Mouse (Mus musculus): ENCODE data around the gene Csnk1g1. TPM values are rescaled to one million over a fixed set of nuclear protein-coding genes. Genes with fewer than 3 reads are reported as not detected.
A peak's percentile ranks its signal among the peaks of the same experiment; 100 is the strongest.

The Csnk1g1 gene
- polyA plus RNA-seq, 1 experiment from 2014 or later = 12.1 TPM

- Histone ChIP-seq H3K4me3 (replicated peaks) (peak overlapping the region; percentile 82), H3K36me3 (peaks cover 28% of the 10 kb centered on the region), H3K9ac (peak overlapping the region; percentile 79), H3K4me2 (replicated peaks) (peak overlapping the region; percentile 70), H3K9me3 (no peaks in the 10 kb centered on the region), H3K4me1 (replicated peaks) (peaks cover 18% of the 10 kb centered on the region), H3K27me3 (replicated peaks) (no peaks in the 10 kb centered on the region), H3K27ac (no peak overlapping the region)
- whole genome bisulfite sequencing = 22% methylated on average over 4 of the region's 4 CpGs
- ATAC-seq = no peak
Observed at GRCm38 (mm10) chr9:66060986-66061385, 152.3 kb downstream of the Csnk1g1 start.

- Histone ChIP-seq H3K9ac (0 out of 2 replicates have a peak overlapping the region, but pooled peaks have one; percentile 79), H3K4me1 (replicated peaks) (peaks cover 18% of the 10 kb centered on the region), H3K9me3 (no peaks in the 10 kb centered on the region), H3K4me2 (replicated peaks) (peak overlapping the region; percentile 70), H3K4me3 (replicated peaks) (0 out of 2 replicates have a peak overlapping the region, but pooled peaks have one; percentile 82), H3K27ac (no peak overlapping the region), H3K27me3 (replicated peaks) (no peaks in the 10 kb centered on the region), H3K36me3 (peaks cover 34% of the 10 kb centered on the region)
- WGBS = 77% methylated on average over 3 of the region's 3 CpGs
- no peak for ATAC-seq
Observed at GRCm38 (mm10) chr9:66061656-66062055, 152.9 kb downstream of the Csnk1g1 start.

GRCm38 (mm10) chr9:66063446-66063845 lies 154.7 kb downstream of the Csnk1g1 start:
- Histone ChIP-seq H3K4me3 (replicated peaks) (no peak overlapping the region), H3K36me3 (peaks cover 34% of the 10 kb centered on the region), H3K9ac (no peak overlapping the region), H3K27me3 (replicated peaks) (peaks cover 9% of the 10 kb centered on the region), H3K4me2 (replicated peaks) (no peak overlapping the region), H3K27ac (no peak overlapping the region), H3K9me3 (no peaks in the 10 kb centered on the region), H3K4me1 (replicated peaks) (peaks cover 18% of the 10 kb centered on the region)
- no peak for ATAC-seq
- WGBS = 96% methylated on average over 3 of the region's 3 CpGs

- Histone ChIP-seq H3K4me2 (replicated peaks) (no peak overlapping the region), H3K4me3 (replicated peaks) (no peak overlapping the region), H3K9me3 (no peaks in the 10 kb centered on the region), H3K9ac (no peak overlapping the region), H3K27ac (no peak overlapping the region), H3K36me3 (peaks cover 34% of the 10 kb centered on the region), H3K27me3 (replicated peaks) (peaks cover 18% of the 10 kb centered on the region), H3K4me1 (replicated peaks) (peaks cover 20% of the 10 kb centered on the region)
- no peak for ATAC-seq
- WGBS = 94% methylated on average over 11 of the region's 11 CpGs
Observed at GRCm38 (mm10) chr9:66064316-66064715, 155.6 kb downstream of the Csnk1g1 start.

- Histone ChIP-seq H3K9ac (no peak overlapping the region), H3K4me3 (replicated peaks) (no peak overlapping the region), H3K36me3 (peaks cover 34% of the 10 kb centered on the region), H3K27me3 (replicated peaks) (peaks cover 21% of the 10 kb centered on the region), H3K27ac (no peak overlapping the region), H3K9me3 (no peaks in the 10 kb centered on the region), H3K4me1 (replicated peaks) (peaks cover 14% of the 10 kb centered on the region), H3K4me2 (replicated peaks) (no peak overlapping the region)
- WGBS = 86% methylated on average over 3 of the region's 3 CpGs
- no peak for ATAC-seq
Observed at GRCm38 (mm10) chr9:66066791-66067190, 158.1 kb downstream of the Csnk1g1 start.

GRCm38 (mm10) chr9:66067542-66067941 lies 158.8 kb downstream of the Csnk1g1 start:
- peak; percentile 16; the same call in 1 of the 2 replicates for ATAC-seq
- H3K4me1 ChIP-seq (replicated peaks) = peaks cover 14% of the 10 kb centered on the region
- H3K4me3 ChIP-seq (replicated peaks) = no peak overlapping the region
- H3K9ac ChIP-seq = no peak overlapping the region
- peaks cover 32% of the 10 kb centered on the region for H3K36me3 ChIP-seq
- H3K27ac ChIP-seq = no peak overlapping the region
- peaks cover 21% of the 10 kb centered on the region for H3K27me3 ChIP-seq (replicated peaks)
- 37% methylated on average over 5 of the region's 5 CpGs for WGBS
- H3K4me2 ChIP-seq (replicated peaks) = no peak overlapping the region
- H3K9me3 ChIP-seq = no peaks in the 10 kb centered on the region

- 72% methylated on average over 4 of the region's 4 CpGs for WGBS
- H3K4me3 ChIP-seq (replicated peaks) = no peak overlapping the region
- no peaks in the 10 kb centered on the region for H3K9me3 ChIP-seq
- no peak overlapping the region for H3K9ac ChIP-seq
- peaks cover 27% of the 10 kb centered on the region for H3K36me3 ChIP-seq
- H3K4me1 ChIP-seq (replicated peaks) = peaks cover 14% of the 10 kb centered on the region
- no peak overlapping the region for H3K27ac ChIP-seq
- H3K27me3 ChIP-seq (replicated peaks) = peaks cover 21% of the 10 kb centered on the region
- no peak for ATAC-seq
- H3K4me2 ChIP-seq (replicated peaks) = no peak overlapping the region
Observed at GRCm38 (mm10) chr9:66068056-66068455, 159.3 kb downstream of the Csnk1g1 start.

GRCm38 (mm10) chr9:66068971-66069391 lies 160.3 kb downstream of the Csnk1g1 start:
- 2% methylated on average over 30 of the region's 30 CpGs for WGBS
- Histone ChIP-seq H3K4me2 (replicated peaks) (peak overlapping the region; percentile 94), H3K36me3 (peaks cover 21% of the 10 kb centered on the region), H3K4me1 (replicated peaks) (peaks cover 14% of the 10 kb centered on the region), H3K9me3 (no peaks in the 10 kb centered on the region), H3K27me3 (replicated peaks) (peaks cover 21% of the 10 kb centered on the region), H3K9ac (peak overlapping the region; percentile 44), H3K27ac (no peak overlapping the region), H3K4me3 (replicated peaks) (peak overlapping the region; percentile 46)
- ATAC-seq = peak; percentile 50

GRCm38 (mm10) chr9:66069583-66069982 lies 160.9 kb downstream of the Csnk1g1 start, which contains the start of gene Snx22:
TSS of gene Snx22 (minus strand) at chr9:66069719.
- Histone ChIP-seq H3K9ac (peak within 1 kb of the TSS; percentile 44), H3K4me2 (replicated peaks) (peak within 1 kb of the TSS; percentile 94), H3K27ac (no peak within 1 kb of the TSS), H3K36me3 (peaks cover 15% of the 10 kb centered on the region), H3K9me3 (no peaks in the 10 kb centered on the region), H3K4me1 (replicated peaks) (peaks cover 14% of the 10 kb centered on the region), H3K4me3 (replicated peaks) (peak within 1 kb of the TSS; percentile 46), H3K27me3 (replicated peaks) (peaks cover 21% of the 10 kb centered on the region)
- under 1% methylated on average over 22 of the region's 22 CpGs for WGBS
- ATAC-seq = peak; percentile 98

- Histone ChIP-seq H3K9ac (no peak overlapping the region), H3K4me1 (replicated peaks) (peaks cover 14% of the 10 kb centered on the region)
- WGBS = 77% methylated on average over 5 of the region's 5 CpGs
Observed at GRCm38 (mm10) chr9:66070151-66070550, 161.4 kb downstream of the Csnk1g1 start.

GRCm38 (mm10) chr9:66072754-66073153 lies 164.0 kb downstream of the Csnk1g1 start:
- H3K4me2 ChIP-seq (replicated peaks) = no peak overlapping the region
- H3K27ac ChIP-seq = no peak overlapping the region
- H3K9ac ChIP-seq = no peak overlapping the region
- H3K9me3 ChIP-seq = no peaks in the 10 kb centered on the region
- H3K27me3 ChIP-seq (replicated peaks) = peaks cover 17% of the 10 kb centered on the region
- no peak for ATAC-seq
- no peak overlapping the region for H3K4me3 ChIP-seq (replicated peaks)
- no peaks in the 10 kb centered on the region for H3K36me3 ChIP-seq
- H3K4me1 ChIP-seq (replicated peaks) = peaks cover 14% of the 10 kb centered on the region
- 83% methylated on average over 7 of the region's 7 CpGs for WGBS

More at GRCm38 (mm10) chr9:66070151-66070550, 161.4 kb downstream of the Csnk1g1 start:
- H3K4me3 ChIP-seq (replicated peaks) = no peak overlapping the region
- no peak overlapping the region for H3K4me2 ChIP-seq (replicated peaks)
- ATAC-seq = no peak
- H3K36me3 ChIP-seq = peaks cover 15% of the 10 kb centered on the region
- H3K9me3 ChIP-seq = no peaks in the 10 kb centered on the region
- H3K27ac ChIP-seq = no peak overlapping the region
- peaks cover 21% of the 10 kb centered on the region for H3K27me3 ChIP-seq (replicated peaks)

GRCm38 (mm10) chr9:66078072-66078471 lies 169.3 kb downstream of the Csnk1g1 start:
- H3K27ac ChIP-seq = no peak overlapping the region
- no peak overlapping the region for H3K4me3 ChIP-seq (replicated peaks)
- H3K9me3 ChIP-seq = no peaks in the 10 kb centered on the region
- WGBS = 57% methylated on average over 3 of the region's 3 CpGs
- H3K9ac ChIP-seq = no peak overlapping the region
- peak overlapping the region; percentile 30; the same call in 1 of the 2 replicates for H3K4me2 ChIP-seq (replicated peaks)
- ATAC-seq = no peak
- no peaks in the 10 kb centered on the region for H3K36me3 ChIP-seq
- peaks cover 5% of the 10 kb centered on the region; the same call in 1 of the 2 replicates for H3K4me1 ChIP-seq (replicated peaks)
- H3K27me3 ChIP-seq (replicated peaks) = no peaks in the 10 kb centered on the region

- H3K36me3 ChIP-seq = no peaks in the 10 kb centered on the region
- peaks cover 5% of the 10 kb centered on the region; the same call in 1 of the 2 replicates for H3K4me1 ChIP-seq (replicated peaks)
- no peak for ATAC-seq
- H3K9me3 ChIP-seq = no peaks in the 10 kb centered on the region
- H3K4me3 ChIP-seq (replicated peaks) = no peak overlapping the region
- H3K4me2 ChIP-seq (replicated peaks) = peak overlapping the region; percentile 30; the same call in 1 of the 2 replicates
- H3K27ac ChIP-seq = no peak overlapping the region; the same call in 1 of the 2 replicates
- 6% methylated on average over 14 of the region's 14 CpGs for WGBS
- no peaks in the 10 kb centered on the region for H3K27me3 ChIP-seq (replicated peaks)
- H3K9ac ChIP-seq = no peak overlapping the region
Observed at GRCm38 (mm10) chr9:66078493-66078892, 169.8 kb downstream of the Csnk1g1 start.
